Mouse (Mus musculus) brain, embryonic 14.5 days (tissue): Measurements from ENCODE around the gene Ppm1d.

Experiments
- CTCF ChIP-seq: fragments of 200-500 bp; IDR thresholded peaks from 2 replicates; pipeline ENCODE4 v1.5.1; 2012; ENCODE audit warnings: inconsistent platforms, mild to moderate bottlenecking, moderate library complexity, borderline replicate concordance; ENCODE audit not compliant: insufficient read depth, insufficient read length; ENCODE audit errors: extremely low read depth
- POLR2A ChIP-seq: fragments of 200-500 bp; IDR thresholded peaks from 2 replicates; pipeline ENCODE4 v1.6.1; 2012; ENCODE audit warnings: mild to moderate bottlenecking, inconsistent platforms, borderline replicate concordance; ENCODE audit not compliant: poor library complexity, insufficient read depth, insufficient read length, severe bottlenecking; ENCODE audit errors: extremely low read depth

DNA sequence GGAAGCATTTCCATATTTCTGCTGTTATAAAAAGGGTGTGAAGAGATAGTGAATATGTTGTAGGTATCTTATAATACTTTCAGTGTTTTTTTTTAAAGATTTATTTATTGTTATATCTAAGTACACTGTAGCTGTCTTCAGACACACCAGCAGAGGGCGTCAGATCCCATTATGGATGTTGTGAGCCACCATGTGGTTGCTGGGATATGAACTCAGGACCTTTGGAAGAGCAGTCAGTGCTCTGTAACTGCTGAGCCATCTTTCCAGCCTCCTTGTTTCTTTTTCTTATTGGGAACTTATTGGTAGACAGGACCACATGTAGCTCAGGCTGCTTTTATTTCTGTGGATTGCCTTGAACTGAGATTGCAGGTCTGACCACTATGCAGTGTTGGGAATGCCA is 69.0 kb downstream of the Ppm1d start:
- TF ChIP-seq POLR2A (no peak), CTCF (no peak)
